Mouse (Mus musculus) limb, embryonic 13.5 days (tissue): ENCODE measurements at regions not wholly inside any gene's neighbourhood (a gene's known extent, or its start where the extent isn't known, plus 50 kb on each side); places are given as distances from the start of the nearest gene placed in this dataset.

ENCODE experiments used
- ATAC-seq: fragments of 200-750 bp; cut with Nextera tagmentation; 2 replicates; pipeline ENCODE4 v1.8.0; 2017; ENCODE audit warnings: low read depth, moderate number of reproducible peaks, moderate TSS enrichment; ENCODE audit not compliant: low FRiP score
- H3K27ac ChIP-seq: fragments of 300-500 bp; sonication (generic); 2 replicates; pipeline ENCODE4 v1.5.1; 2015; ENCODE audit warnings: inconsistent platforms, mild to moderate bottlenecking, moderate library complexity
- H3K27me3 ChIP-seq: fragments of 300-500 bp; sonication (generic); 2 replicates; pipeline ENCODE4 v1.6.1; 2015; ENCODE audit warnings: mild to moderate bottlenecking, inconsistent platforms
- H3K36me3 ChIP-seq: fragments of 300-500 bp; sonication (generic); 2 replicates; pipeline ENCODE4 v1.6.1; 2015; ENCODE audit warnings: inconsistent platforms, mild to moderate bottlenecking, moderate library complexity
- H3K4me1 ChIP-seq: fragments of 300-500 bp; sonication (generic); 2 replicates; pipeline ENCODE4 v1.6.1; 2015; ENCODE audit warnings: inconsistent platforms
- H3K4me2 ChIP-seq: fragments of 300-500 bp; sonication (generic); replicated peaks from 2 replicates; pipeline ENCODE4 v1.6.1; 2015; ENCODE audit warnings: inconsistent platforms, mild to moderate bottlenecking, moderate library complexity
- H3K4me3 ChIP-seq: fragments of 300-500 bp; sonication (generic); 2 replicates; pipeline ENCODE4 v1.5.1; 2015; ENCODE audit warnings: moderate library complexity, mild to moderate bottlenecking, inconsistent platforms
- H3K9ac ChIP-seq: fragments of 300-500 bp; sonication (generic); 2 replicates; pipeline ENCODE4 v1.6.1; 2015; ENCODE audit warnings: mild to moderate bottlenecking, inconsistent platforms
- H3K9me3 ChIP-seq: fragments of 300-500 bp; sonication (generic); 2 replicates; pipeline ENCODE4 v1.6.1; 2016; ENCODE audit warnings: inconsistent platforms
- WGBS: fragments of 180-500 bp; shearing (Covaris S2); methylation state at CpG from one replicate; pipeline ENCODE4 v1.1.7; 2015; 5-methylcytosine and 5-hydroxymethylcytosine counted together

DNA sequence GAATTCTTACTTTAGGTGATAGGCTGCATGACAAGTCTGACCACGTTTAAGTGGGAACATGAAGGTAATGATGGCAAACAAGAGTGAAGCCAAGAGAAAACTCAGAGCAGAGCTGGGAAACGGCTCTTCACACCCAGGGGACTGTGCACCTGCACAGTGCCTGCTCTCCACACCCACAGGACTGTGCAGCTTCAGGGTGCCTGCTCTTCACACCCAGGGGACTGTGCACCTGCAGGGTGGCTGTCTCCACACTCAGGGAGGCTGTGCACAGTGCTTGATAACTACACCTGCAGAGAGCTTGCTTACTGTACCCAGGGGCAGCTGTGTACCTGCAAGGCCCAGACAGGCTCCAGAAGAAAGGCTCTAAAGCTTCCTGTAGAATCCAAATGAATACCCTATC is 133.5 kb upstream of the Irx6 start:
- Histone ChIP-seq H3K9me3 (no peaks in the 10 kb centered on the region), H3K4me2 (no peak overlapping the region), H3K36me3 (no peaks in the 10 kb centered on the region), H3K27ac (no peak overlapping the region), H3K4me1 (no peaks in the 10 kb centered on the region), H3K9ac (no peak overlapping the region), H3K4me3 (no peak overlapping the region), H3K27me3 (0 out of 2 replicates have a peak, but pooled peaks cover 2% of the 10 kb centered on the region)
- ATAC-seq: no peak
- 42% methylated on average over 2 of the region's 2 CpGs for WGBS

DNA sequence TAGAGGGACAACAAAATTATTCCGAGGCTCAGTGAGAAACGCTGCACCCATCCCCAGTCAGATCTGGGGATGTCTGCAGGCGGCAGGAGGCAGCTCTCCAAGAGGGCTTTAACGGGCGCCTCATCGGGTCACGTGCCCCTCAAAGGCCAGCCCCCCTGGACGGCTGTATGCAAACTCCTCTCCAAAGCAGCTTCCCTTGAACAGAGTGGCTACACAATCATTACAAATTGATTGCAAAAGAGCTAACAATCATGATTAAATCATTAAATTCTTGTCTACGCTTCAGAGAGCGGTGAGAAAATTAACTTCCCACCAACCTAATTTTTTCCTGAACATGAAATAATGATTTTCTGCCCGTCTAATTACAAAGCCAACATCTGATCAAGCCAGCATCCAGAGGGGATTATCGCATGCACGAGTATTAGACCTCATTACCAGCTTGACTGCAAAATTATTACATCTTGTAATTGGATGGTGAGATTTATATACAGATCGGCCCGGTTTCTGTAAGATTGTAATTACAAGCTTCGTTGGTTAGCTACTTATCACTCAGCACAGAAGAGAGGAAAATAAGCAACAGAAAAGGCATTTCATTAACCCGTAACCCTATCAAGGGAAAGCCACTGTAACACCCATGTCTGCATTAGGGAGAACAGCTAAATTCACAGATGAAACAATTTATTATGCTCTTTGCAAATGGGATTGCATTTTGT is 128.6 kb upstream of the Irx6 start:
- no peak overlapping the region for H3K4me3 ChIP-seq
- no peaks in the 10 kb centered on the region for H3K4me1 ChIP-seq
- 20% methylated on average over 17 of the region's 17 CpGs for WGBS
- H3K4me2 ChIP-seq: peak overlapping the region; percentile 23; the same call in 1 of the 2 replicates
- H3K9ac ChIP-seq: no peak overlapping the region
- no peaks in the 10 kb centered on the region for H3K36me3 ChIP-seq
- H3K27ac ChIP-seq: no peak overlapping the region
- 0 out of 2 replicates have a peak, but pooled peaks cover 4% of the 10 kb centered on the region for H3K27me3 ChIP-seq
- H3K9me3 ChIP-seq: no peaks in the 10 kb centered on the region
- no peak for ATAC-seq

DNA sequence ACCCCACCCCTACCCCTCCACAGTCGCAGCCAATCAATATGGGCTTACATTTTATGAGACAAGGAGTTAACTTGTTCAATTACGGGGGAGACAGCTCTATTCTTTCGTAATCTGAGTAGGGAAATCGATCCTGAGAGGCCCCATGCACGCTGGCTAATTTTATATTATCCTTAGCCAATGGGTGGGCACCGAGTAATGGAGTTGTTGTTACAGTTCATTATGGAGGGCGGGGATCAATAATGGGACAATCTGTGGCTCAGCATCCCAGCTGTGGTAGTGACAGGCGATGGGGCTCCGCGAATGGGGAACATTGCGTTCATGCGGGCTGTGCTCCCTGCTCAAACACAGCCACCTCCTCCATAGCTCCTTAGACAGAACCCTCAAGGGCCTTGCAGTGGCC is 118.9 kb upstream of the Irx6 start:
- 68% methylated on average over 12 of the region's 12 CpGs for WGBS
- Histone ChIP-seq H3K4me3 (no peak overlapping the region), H3K36me3 (no peaks in the 10 kb centered on the region), H3K9me3 (peaks cover 4% of the 10 kb centered on the region; the same call in 1 of the 2 replicates), H3K4me2 (no peak overlapping the region), H3K27ac (no peak overlapping the region), H3K9ac (no peak overlapping the region), H3K4me1 (peaks cover 10% of the 10 kb centered on the region), H3K27me3 (no peaks in the 10 kb centered on the region)
- no peak for ATAC-seq

DNA sequence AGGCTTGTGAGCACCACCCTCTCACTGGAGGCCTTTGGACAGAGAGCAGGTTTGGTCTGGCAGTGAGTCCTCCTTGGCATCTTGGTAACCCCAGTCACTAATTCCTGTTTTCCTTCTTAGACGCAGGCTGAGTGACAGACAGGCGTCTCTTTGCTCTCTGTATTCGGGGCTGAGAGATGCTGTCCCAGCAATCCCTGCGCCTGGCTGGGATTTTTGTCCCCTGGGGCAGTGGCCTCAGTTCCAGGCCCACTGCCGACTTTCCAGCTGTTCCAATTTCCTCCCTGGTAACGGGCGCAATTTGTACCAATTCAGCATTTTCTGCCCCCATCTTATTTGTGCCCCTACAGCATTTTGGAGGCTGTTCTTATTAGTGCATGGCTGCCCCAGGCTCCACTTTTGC is 118.5 kb upstream of the Irx6 start:
- H3K4me1 ChIP-seq: peaks cover 10% of the 10 kb centered on the region
- WGBS: 30% methylated on average over 7 of the region's 7 CpGs
- H3K36me3 ChIP-seq: no peaks in the 10 kb centered on the region
- no peaks in the 10 kb centered on the region for H3K27me3 ChIP-seq
- no peak overlapping the region for H3K9ac ChIP-seq
- H3K27ac ChIP-seq: no peak overlapping the region
- no peak overlapping the region for H3K4me2 ChIP-seq
- ATAC-seq: no peak
- H3K4me3 ChIP-seq: no peak overlapping the region
- peaks cover 4% of the 10 kb centered on the region; the same call in 1 of the 2 replicates for H3K9me3 ChIP-seq

DNA sequence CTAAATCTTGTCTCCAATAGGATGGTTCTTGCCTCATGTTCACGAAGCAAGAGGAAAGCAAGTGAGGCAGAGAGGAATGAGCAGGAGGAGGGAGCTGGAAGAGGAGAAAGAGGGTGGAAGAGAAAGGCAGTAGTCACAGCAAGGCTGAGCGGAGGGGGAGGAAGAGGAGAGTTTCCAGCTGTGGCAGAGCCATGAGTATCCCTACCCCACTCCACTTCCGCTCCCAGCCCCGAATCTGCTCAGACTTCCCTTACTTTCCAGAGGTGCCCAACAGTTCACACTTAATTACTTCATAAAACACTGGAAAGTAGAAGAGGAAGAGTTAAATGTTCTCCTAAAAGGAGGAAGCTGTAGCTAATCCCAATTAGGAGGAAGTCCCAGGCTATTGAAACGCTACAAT is 111.6 kb upstream of the Irx6 start:
- H3K4me1 ChIP-seq: peaks cover 7% of the 10 kb centered on the region
- no peaks in the 10 kb centered on the region for H3K27me3 ChIP-seq
- no peaks in the 10 kb centered on the region for H3K36me3 ChIP-seq
- no peaks in the 10 kb centered on the region for H3K9me3 ChIP-seq
- no peak overlapping the region for H3K4me2 ChIP-seq
- no peak overlapping the region for H3K9ac ChIP-seq
- WGBS: 35% methylated on average over 5 of the region's 5 CpGs
- ATAC-seq: no peak
- H3K27ac ChIP-seq: no peak overlapping the region
- H3K4me3 ChIP-seq: no peak overlapping the region

DNA sequence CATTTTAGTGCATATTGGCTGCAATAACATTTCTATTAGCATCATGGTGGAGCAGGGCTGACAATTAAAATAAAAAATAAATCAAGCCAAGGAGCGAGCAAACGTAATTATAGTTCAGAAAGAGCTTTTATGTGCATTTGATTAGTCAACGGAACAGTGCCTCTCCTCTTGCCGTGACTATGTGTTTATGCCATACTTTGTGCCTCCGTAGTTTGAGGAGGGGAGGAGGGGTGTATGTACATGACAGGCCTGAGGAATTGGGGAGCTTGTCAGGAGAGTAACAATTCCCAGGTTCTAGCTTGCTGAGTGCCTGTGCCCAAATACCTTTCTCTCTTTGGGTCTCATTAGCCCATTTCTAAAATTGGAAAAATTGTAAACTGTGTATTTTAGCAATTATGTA is 111.1 kb upstream of the Irx6 start:
- Histone ChIP-seq H3K36me3 (no peaks in the 10 kb centered on the region), H3K4me2 (no peak overlapping the region), H3K27me3 (no peaks in the 10 kb centered on the region), H3K27ac (no peak overlapping the region), H3K4me3 (no peak overlapping the region), H3K4me1 (peaks cover 7% of the 10 kb centered on the region), H3K9me3 (no peaks in the 10 kb centered on the region), H3K9ac (no peak overlapping the region)
- ATAC-seq: no peak
- 18% methylated on average over 5 of the region's 5 CpGs for WGBS

DNA sequence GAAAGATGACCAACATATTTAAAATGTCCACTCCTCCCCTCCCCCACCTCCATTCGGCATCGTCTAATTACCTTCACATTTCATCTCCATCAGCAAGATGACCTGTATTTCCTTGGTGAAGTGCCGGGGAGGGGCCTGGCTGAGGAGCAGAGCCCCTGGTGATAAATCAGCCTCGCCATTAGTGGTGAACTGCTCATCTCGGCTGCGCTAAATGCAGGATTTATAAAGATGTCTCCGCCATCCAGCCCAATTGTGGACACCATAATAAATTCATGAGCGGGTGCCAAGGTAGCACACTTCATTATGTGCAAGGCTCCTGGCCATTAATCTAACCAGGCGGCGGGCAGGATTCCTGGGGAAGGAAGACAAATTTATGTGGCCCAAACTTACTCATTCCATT is 104.4 kb upstream of the Irx6 start:
- H3K36me3 ChIP-seq: no peaks in the 10 kb centered on the region
- ATAC-seq: no peak
- H3K4me3 ChIP-seq: no peak overlapping the region
- no peak overlapping the region for H3K27ac ChIP-seq
- no peaks in the 10 kb centered on the region for H3K9me3 ChIP-seq
- no peaks in the 10 kb centered on the region; the same call in 1 of the 2 replicates for H3K4me1 ChIP-seq
- no peak overlapping the region for H3K9ac ChIP-seq
- no peaks in the 10 kb centered on the region for H3K27me3 ChIP-seq
- H3K4me2 ChIP-seq: no peak overlapping the region
- WGBS: 28% methylated on average over 10 of the region's 10 CpGs

DNA sequence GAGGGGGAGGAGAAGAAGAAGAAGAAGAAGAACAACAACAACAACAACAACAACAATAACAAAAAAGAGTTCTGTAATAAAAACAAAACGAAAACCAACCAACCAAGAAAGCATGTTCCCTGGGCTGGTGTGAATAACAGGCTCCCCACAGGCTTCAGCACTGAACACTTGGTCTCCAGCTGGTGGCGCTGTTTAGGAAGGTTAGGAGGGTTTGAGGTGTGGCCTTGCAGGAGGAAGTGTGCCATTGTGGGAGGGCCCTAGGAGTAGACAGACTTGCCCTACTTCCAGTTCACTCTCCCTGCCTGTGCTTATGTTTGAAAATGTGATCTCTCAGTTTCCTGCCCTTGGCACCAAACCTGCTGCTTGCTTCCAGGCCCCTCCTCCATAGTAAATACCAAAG is 94.6 kb upstream of the Irx6 start:
- no peaks in the 10 kb centered on the region for H3K27me3 ChIP-seq
- no peaks in the 10 kb centered on the region for H3K36me3 ChIP-seq
- H3K4me1 ChIP-seq: no peaks in the 10 kb centered on the region
- no peaks in the 10 kb centered on the region; the same call in 1 of the 2 replicates for H3K9me3 ChIP-seq
- ATAC-seq: no peak
- no peak overlapping the region for H3K9ac ChIP-seq
- WGBS: 74% methylated on average over 2 of the region's 2 CpGs
- no peak overlapping the region for H3K27ac ChIP-seq
- H3K4me2 ChIP-seq: no peak overlapping the region
- H3K4me3 ChIP-seq: no peak overlapping the region

DNA sequence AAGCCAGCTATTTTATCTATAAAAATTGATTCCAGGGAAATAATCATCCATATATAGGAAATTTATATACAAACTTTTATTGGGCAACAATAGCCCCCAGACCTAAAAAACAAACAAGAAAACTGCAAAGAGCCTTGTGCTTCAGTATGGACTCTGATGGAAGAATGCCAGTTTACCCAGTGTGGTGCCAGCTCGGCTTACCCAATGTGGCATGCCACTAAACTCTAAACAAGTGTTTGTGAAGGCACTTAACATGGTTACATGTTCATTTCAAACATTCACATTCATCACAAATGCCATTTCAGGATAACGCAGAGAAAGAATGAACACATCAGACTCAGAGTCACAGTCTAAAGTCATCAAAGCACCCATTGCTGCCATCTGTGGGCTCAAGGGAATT is 93.0 kb upstream of the Irx6 start:
- 86% methylated on average over 2 of the region's 2 CpGs for WGBS
- H3K27me3 ChIP-seq: no peaks in the 10 kb centered on the region
- H3K4me2 ChIP-seq: no peak overlapping the region
- no peak overlapping the region for H3K4me3 ChIP-seq
- H3K4me1 ChIP-seq: no peaks in the 10 kb centered on the region
- no peak for ATAC-seq
- H3K27ac ChIP-seq: no peak overlapping the region
- H3K9ac ChIP-seq: no peak overlapping the region
- H3K9me3 ChIP-seq: no peaks in the 10 kb centered on the region
- no peaks in the 10 kb centered on the region for H3K36me3 ChIP-seq

DNA sequence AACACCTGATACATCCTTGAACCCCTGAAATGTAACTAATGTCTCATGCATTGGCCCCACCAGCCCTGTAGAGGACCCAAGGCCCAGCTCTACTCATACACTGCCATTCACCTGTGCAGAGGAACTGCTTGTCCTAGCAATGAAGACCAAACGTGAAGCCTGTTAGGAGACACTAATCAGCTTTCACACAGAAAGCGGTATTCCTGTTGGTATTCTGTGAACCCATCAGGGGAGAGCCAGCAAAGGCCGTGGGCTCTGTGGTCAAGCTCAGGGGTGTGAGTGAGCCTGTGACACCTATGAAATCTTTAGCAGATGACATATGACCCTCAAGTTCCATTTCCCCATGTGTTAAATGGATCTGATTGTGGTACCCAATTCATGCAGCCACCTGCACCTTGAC is 73.3 kb upstream of the Irx6 start:
- no peaks in the 10 kb centered on the region for H3K36me3 ChIP-seq
- no peak overlapping the region for H3K4me3 ChIP-seq
- no peaks in the 10 kb centered on the region for H3K9me3 ChIP-seq
- H3K27ac ChIP-seq: no peak overlapping the region
- no peak for ATAC-seq
- H3K27me3 ChIP-seq: peaks cover 11% of the 10 kb centered on the region; the same call in 1 of the 2 replicates
- no peak overlapping the region for H3K9ac ChIP-seq
- 87% methylated on average over 3 of the region's 3 CpGs for WGBS
- no peak overlapping the region for H3K4me2 ChIP-seq
- H3K4me1 ChIP-seq: peaks cover 3% of the 10 kb centered on the region; the same call in 1 of the 2 replicates

DNA sequence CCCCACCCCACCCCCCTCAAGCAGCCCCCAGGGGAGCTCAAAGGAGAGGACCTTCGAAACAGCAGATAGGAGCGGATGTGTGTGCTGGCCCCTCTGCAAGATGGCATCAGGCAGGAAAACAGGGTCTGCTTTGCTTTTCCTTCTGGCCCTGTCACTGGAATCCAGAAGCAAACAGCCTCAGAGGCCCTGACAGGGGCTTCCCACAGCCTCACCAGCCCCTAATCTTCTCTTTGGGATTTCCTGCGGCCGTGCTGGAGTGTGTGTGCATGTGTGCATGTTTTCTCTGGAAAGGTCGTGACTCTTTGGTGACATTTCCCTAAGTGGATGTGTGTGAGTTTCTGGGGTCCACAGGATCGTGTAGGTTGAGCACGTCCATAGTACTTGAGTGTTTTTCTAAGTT is 71.1 kb upstream of the Irx6 start:
- Histone ChIP-seq H3K27me3 (peaks cover 15% of the 10 kb centered on the region), H3K4me1 (peaks cover 3% of the 10 kb centered on the region; the same call in 1 of the 2 replicates), H3K9ac (no peak overlapping the region), H3K4me2 (no peak overlapping the region), H3K9me3 (no peaks in the 10 kb centered on the region), H3K4me3 (no peak overlapping the region), H3K27ac (no peak overlapping the region), H3K36me3 (no peaks in the 10 kb centered on the region)
- no peak for ATAC-seq
- WGBS: 58% methylated on average over 7 of the region's 7 CpGs

DNA sequence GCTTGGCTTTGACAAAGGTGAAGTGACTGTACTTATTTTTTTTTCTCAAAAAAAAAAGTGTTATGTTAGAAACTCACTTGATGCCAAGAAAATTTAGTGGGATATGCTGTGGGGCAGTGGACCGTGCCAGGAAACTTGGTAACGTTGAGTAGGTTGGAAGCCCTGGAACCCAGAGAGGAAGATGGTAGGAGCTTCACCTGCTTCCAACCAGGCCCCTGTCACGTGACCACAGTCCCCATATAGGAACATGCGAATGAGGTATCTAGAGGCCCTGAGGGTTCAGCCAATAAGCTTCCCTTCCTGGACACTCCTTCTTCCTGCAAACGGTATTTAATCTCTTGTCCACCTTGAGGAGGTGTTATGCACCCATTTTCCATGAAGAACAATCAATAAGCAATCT is 68.5 kb upstream of the Irx6 start:
- Histone ChIP-seq H3K27ac (no peak overlapping the region), H3K36me3 (no peaks in the 10 kb centered on the region), H3K4me1 (peaks cover 3% of the 10 kb centered on the region; the same call in 1 of the 2 replicates), H3K9me3 (no peaks in the 10 kb centered on the region), H3K4me2 (no peak overlapping the region), H3K4me3 (no peak overlapping the region), H3K9ac (no peak overlapping the region), H3K27me3 (peaks cover 21% of the 10 kb centered on the region)
- 82% methylated on average over 5 of the region's 5 CpGs for WGBS
- ATAC-seq: no peak

DNA sequence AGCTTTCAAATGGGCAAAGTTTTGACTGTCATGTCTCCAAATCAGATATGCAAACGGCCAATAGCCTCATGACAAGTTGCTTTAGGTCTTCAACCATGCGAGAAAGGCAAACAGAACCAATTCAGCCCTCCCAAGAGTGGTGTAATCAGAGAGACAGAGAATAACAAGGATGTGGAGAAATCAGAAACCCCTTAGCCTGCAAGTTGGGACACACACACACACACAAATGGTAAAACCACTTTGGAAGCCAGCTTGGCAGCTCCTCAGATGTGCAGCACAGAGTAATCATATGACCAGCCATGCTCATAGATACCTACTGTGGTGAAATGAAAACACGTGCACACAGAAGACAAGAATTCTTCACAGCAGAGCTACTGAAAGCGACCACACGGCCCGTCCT is 66.5 kb upstream of the Irx6 start:
- peaks cover 28% of the 10 kb centered on the region for H3K27me3 ChIP-seq
- 84% methylated on average over 6 of the region's 6 CpGs for WGBS
- H3K4me3 ChIP-seq: no peak overlapping the region
- H3K4me1 ChIP-seq: peaks cover 3% of the 10 kb centered on the region; the same call in 1 of the 2 replicates
- ATAC-seq: no peak
- H3K4me2 ChIP-seq: no peak overlapping the region
- no peak overlapping the region for H3K27ac ChIP-seq
- no peaks in the 10 kb centered on the region for H3K9me3 ChIP-seq
- H3K9ac ChIP-seq: no peak overlapping the region
- H3K36me3 ChIP-seq: no peaks in the 10 kb centered on the region
